Mouse (Mus musculus) liver, postnatal 0 days (tissue): Measurements from ENCODE around the gene Trpc4.

ENCODE experiments used
- CTCF ChIP-seq: sonication (generic); IDR thresholded peaks from 2 replicates; pipeline ENCODE4 v1.5.1; 2016; ENCODE audit warnings: antibody characterized with exemption, low read depth
- EP300 ChIP-seq: IDR thresholded peaks from 2 replicates; pipeline ENCODE4 v1.6.1; 2016; ENCODE audit warnings: antibody characterized with exemption, low read depth, mild to moderate bottlenecking

DNA sequence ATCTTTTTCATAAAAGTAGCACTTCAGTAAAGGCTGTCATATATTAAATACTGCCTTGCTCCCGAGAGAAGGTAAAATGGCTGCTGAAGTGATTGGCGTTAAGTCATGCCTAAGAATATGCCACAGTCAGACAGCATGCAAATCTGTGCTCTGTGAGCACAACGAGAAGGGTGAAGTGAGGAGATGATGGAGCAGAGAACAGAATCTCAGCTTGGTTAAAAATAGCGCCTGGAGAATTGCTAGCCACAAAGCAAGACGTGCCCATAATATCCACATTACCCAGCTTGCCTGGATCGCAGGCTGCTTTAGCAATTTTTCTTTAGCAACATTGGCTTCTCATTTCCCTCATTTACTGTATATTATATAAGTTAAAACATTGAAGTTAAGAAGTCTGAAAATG, 113.3 kb downstream of the Trpc4 start:
- TF ChIP-seq CTCF (no peak), EP300 (no peak)
